Comparison of ENCODE assay signal across 13 mouse cellular contexts in the genomic region with DNA sequence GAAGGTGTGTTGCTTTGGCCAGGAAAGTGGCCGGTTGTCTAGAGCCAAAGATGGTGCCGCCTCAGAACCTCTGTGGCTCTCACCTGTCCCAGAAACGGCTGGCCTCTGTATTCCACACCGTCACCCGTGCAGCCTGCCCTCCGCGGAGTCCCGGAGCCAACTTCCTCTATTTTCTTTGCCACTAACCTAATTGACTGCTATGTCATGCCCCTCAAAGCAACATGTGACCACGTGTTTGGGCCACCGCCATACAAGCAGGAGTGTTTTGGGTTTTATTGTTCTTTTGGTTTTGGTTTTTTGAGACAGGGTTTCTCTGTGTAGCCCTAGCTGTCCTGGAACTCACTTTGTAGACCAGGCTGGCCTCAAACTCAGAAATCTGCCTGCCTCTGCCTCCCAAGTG. TPM values are rescaled to one million over a fixed set of nuclear protein-coding genes. Genes with fewer than 3 reads are reported as not detected.
"Had no signal": no experiment of that assay in that cellular context is flagged by ENCODE, and none has a peak within 500 bp of the region (broad histone marks: within the 10 kb centered on the region; RNA-seq: fewer than 3 reads in every experiment).

No protein-coding gene starts in this region.

RNA-seq across cellular contexts. Expression of a gene that starts 29.9 kb away (rescaled TPM):
- total RNA-seq: granulocyte monocyte progenitor cell, adult 5-6 weeks had no signal

RNA-seq across cellular contexts. Expression of a gene that starts 37.6 kb away (rescaled TPM):
- total RNA-seq: forebrain, postnatal 0 days; gastrocnemius, adult 18-20 months; gastrocnemius, adult 2 months; gastrocnemius, adult 8-10 months; gastrocnemius, postnatal 10 days; gastrocnemius, postnatal 14 days; gastrocnemius, postnatal 25 days; gastrocnemius, postnatal 36 days; gastrocnemius, postnatal 4 days; granulocyte monocyte progenitor cell, adult 5-6 weeks; heart, adult 18-20 months; heart, adult 2 months; heart, adult 8-10 months had no signal
